Mouse (Mus musculus) lung, embryonic 14.5 days (tissue): ENCODE measurements around the gene C5ar2. TPM values are rescaled to one million over a fixed set of nuclear protein-coding genes. Genes with fewer than 3 reads are reported as not detected.

Experiments
- ATAC-seq: fragments of 200-750 bp; cut with Nextera tagmentation; 2 replicates; pipeline ENCODE4 v1.8.0; 2017; ENCODE audit warnings: mild to moderate bottlenecking, moderate TSS enrichment, moderate library complexity; ENCODE audit not compliant: insufficient read depth
- DNase-seq: peaks from one replicate; pipeline ENCODE4 v3.0.0-alpha.2; 2015
- H3K27ac ChIP-seq: fragments of 300-500 bp; sonication (generic); 2 replicates; pipeline ENCODE4 v1.5.1; 2014; ENCODE audit warnings: low read depth, mild to moderate bottlenecking, moderate library complexity
- H3K27me3 ChIP-seq: fragments of 300-500 bp; sonication (generic); 2 replicates; pipeline ENCODE4 v1.6.1; 2014; ENCODE audit warnings: low read length, control low read depth; ENCODE audit not compliant: insufficient read depth
- H3K36me3 ChIP-seq: fragments of 300-500 bp; sonication (generic); 2 replicates; pipeline ENCODE4 v1.6.1; 2014; ENCODE audit warnings: control low read depth; ENCODE audit not compliant: insufficient read depth
- H3K4me1 ChIP-seq: fragments of 300-500 bp; sonication (generic); 2 replicates; pipeline ENCODE4 v1.6.1; 2014; ENCODE audit warnings: antibody characterized with exemption, control low read depth; ENCODE audit not compliant: insufficient read depth
- H3K4me2 ChIP-seq: fragments of 300-500 bp; sonication (generic); 2 replicates; pipeline ENCODE4 v1.6.1; 2014; ENCODE audit warnings: mild to moderate bottlenecking
- H3K4me3 ChIP-seq: fragments of 300-500 bp; sonication (generic); 2 replicates; pipeline ENCODE4 v1.5.1; 2014; ENCODE audit warnings: low read depth, low read length
- H3K9ac ChIP-seq: fragments of 300-500 bp; sonication (generic); 2 replicates; pipeline ENCODE4 v1.6.1; 2014
- H3K9me3 ChIP-seq: fragments of 300-500 bp; sonication (generic); 2 replicates; pipeline ENCODE4 v1.6.1; 2016; ENCODE audit warnings: low read depth, low read length, control low read depth
- CTCF ChIP-seq: IDR thresholded peaks from 2 replicates; pipeline ENCODE4 v1.5.1; 2016; ENCODE audit warnings: antibody characterized with exemption, low read depth
- WGBS: fragments of 180-500 bp; shearing (Covaris S2); extraction: QIAGEN DNeasy Blood & Tissue Kit; methylation state at CpG from one replicate; pipeline ENCODE4 v1.1.7; 2014; 5-methylcytosine and 5-hydroxymethylcytosine counted together
- polyA plus RNA-seq: library from polyadenylated mRNA; unstranded; fragments of >200 nt; fragmentation: Nextera tagmentation; extraction: Ambion mirVana; gene quantifications from 2 replicates; pipeline ENCODE4 v1.2.1, GENCODE M21; 2014

The C5ar2 gene
- polyA plus RNA-seq, 1 experiment from 2014 or later = 0.05 TPM

- no peaks in the 10 kb centered on the region for H3K4me1 ChIP-seq
- H3K4me3 ChIP-seq = no peak overlapping the region
- no peak overlapping the region for H3K9ac ChIP-seq
- TF ChIP-seq CTCF = no peak
- H3K4me2 ChIP-seq = no peak overlapping the region
- H3K36me3 ChIP-seq = no peaks in the 10 kb centered on the region
- no peaks in the 10 kb centered on the region for H3K9me3 ChIP-seq
- 26% methylated on average over 5 of the region's 5 CpGs for WGBS
- H3K27me3 ChIP-seq = no peaks in the 10 kb centered on the region
- no peak for ATAC-seq
- no peak overlapping the region for H3K27ac ChIP-seq
- DNase-seq = peak; percentile 45
Measured at GRCm38 (mm10) chr7:16229869-16230268, 14.1 kb downstream of the C5ar2 start.

- Histone ChIP-seq H3K4me2 (peak within 1 kb of the TSS; percentile 84), H3K9ac (peak within 1 kb of the TSS; percentile 85), H3K4me1 (no peaks in the 10 kb centered on the region), H3K27ac (peak within 1 kb of the TSS; percentile 84), H3K4me3 (peak within 1 kb of the TSS; percentile 71), H3K36me3 (peaks cover 15% of the 10 kb centered on the region), H3K27me3 (no peaks in the 10 kb centered on the region), H3K9me3 (no peaks in the 10 kb centered on the region)
- peak; percentile 53 for TF ChIP-seq CTCF
- DNase-seq (peak; percentile 99), ATAC-seq (peak; percentile 98)
- 1% methylated on average over 34 of the region's 34 CpGs for WGBS
Measured at GRCm38 (mm10) chr7:16221582-16222272, 22.2 kb downstream of the C5ar2 start, which contains the start of gene Dhx34. Dhx34 (minus strand) TSS chr7:16222037.

- DNase-seq = no peak
- H3K27me3 ChIP-seq = no peaks in the 10 kb centered on the region
- no peak overlapping the region for H3K9ac ChIP-seq
- 91% methylated on average over 9 of the region's 9 CpGs for WGBS
- H3K27ac ChIP-seq = no peak overlapping the region
- no peaks in the 10 kb centered on the region for H3K9me3 ChIP-seq
- H3K4me2 ChIP-seq = no peak overlapping the region
- no peak for ATAC-seq
- H3K4me3 ChIP-seq = no peak overlapping the region
- peaks cover 5% of the 10 kb centered on the region; the same call in 1 of the 2 replicates for H3K4me1 ChIP-seq
- TF ChIP-seq CTCF = no peak
- peaks cover 76% of the 10 kb centered on the region for H3K36me3 ChIP-seq
Measured at GRCm38 (mm10) chr7:16213986-16214385, 30.0 kb downstream of the C5ar2 start.

GRCm38 (mm10) chr7:16213196-16213595 lies 30.8 kb downstream of the C5ar2 start:
- no peak overlapping the region for H3K27ac ChIP-seq
- peaks cover 8% of the 10 kb centered on the region; the same call in 1 of the 2 replicates for H3K4me1 ChIP-seq
- no peak overlapping the region for H3K4me2 ChIP-seq
- H3K9ac ChIP-seq = no peak overlapping the region
- no peaks in the 10 kb centered on the region for H3K9me3 ChIP-seq
- H3K36me3 ChIP-seq = peaks cover 74% of the 10 kb centered on the region
- no peak for ATAC-seq
- DNase-seq = no peak
- H3K27me3 ChIP-seq = no peaks in the 10 kb centered on the region
- no peak for TF ChIP-seq CTCF
- WGBS = 84% methylated on average over 6 of the region's 6 CpGs
- no peak overlapping the region for H3K4me3 ChIP-seq

- Histone ChIP-seq H3K4me3 (no peak overlapping the region), H3K4me1 (peaks cover 8% of the 10 kb centered on the region; the same call in 1 of the 2 replicates), H3K9ac (no peak overlapping the region), H3K9me3 (no peaks in the 10 kb centered on the region), H3K36me3 (peaks cover 57% of the 10 kb centered on the region), H3K27me3 (no peaks in the 10 kb centered on the region), H3K4me2 (no peak overlapping the region), H3K27ac (no peak overlapping the region)
- DNase-seq (no peak), ATAC-seq (0 out of 2 replicates have a peak, but pooled peaks have one; percentile 32)
- 66% methylated on average over 12 of the region's 12 CpGs for WGBS
- peak; percentile 33; the same call in 1 of the 2 replicates for TF ChIP-seq CTCF
Measured at GRCm38 (mm10) chr7:16210862-16211365, 33.0 kb downstream of the C5ar2 start.

- no peak for TF ChIP-seq CTCF
- Histone ChIP-seq H3K27ac (peak overlapping the region; percentile 63; the same call in 1 of the 2 replicates), H3K4me2 (no peak overlapping the region), H3K9ac (no peak overlapping the region), H3K4me3 (no peak overlapping the region), H3K9me3 (no peaks in the 10 kb centered on the region), H3K27me3 (no peaks in the 10 kb centered on the region), H3K36me3 (peaks cover 50% of the 10 kb centered on the region; the same call in 1 of the 2 replicates), H3K4me1 (peaks cover 8% of the 10 kb centered on the region; the same call in 1 of the 2 replicates)
- 52% methylated on average over 21 of the region's 21 CpGs for WGBS
- ATAC-seq (peak; percentile 71), DNase-seq (peak; percentile 84)
Measured at GRCm38 (mm10) chr7:16208781-16209665, 34.9 kb downstream of the C5ar2 start.

- peaks cover 8% of the 10 kb centered on the region; the same call in 1 of the 2 replicates for H3K4me1 ChIP-seq
- no peaks in the 10 kb centered on the region for H3K9me3 ChIP-seq
- WGBS = 82% methylated on average over 10 of the region's 10 CpGs
- ATAC-seq (no peak), DNase-seq (no peak)
- H3K27me3 ChIP-seq = no peaks in the 10 kb centered on the region
- H3K36me3 ChIP-seq = peaks cover 51% of the 10 kb centered on the region
- H3K27ac ChIP-seq = no peak overlapping the region
- no peak overlapping the region for H3K4me2 ChIP-seq
- no peak overlapping the region for H3K4me3 ChIP-seq
- no peak for TF ChIP-seq CTCF
- no peak overlapping the region for H3K9ac ChIP-seq
Measured at GRCm38 (mm10) chr7:16207496-16207895, 36.5 kb downstream of the C5ar2 start.
